14 mouse cellular contexts compared by ENCODE assay signal in the genomic region with DNA sequence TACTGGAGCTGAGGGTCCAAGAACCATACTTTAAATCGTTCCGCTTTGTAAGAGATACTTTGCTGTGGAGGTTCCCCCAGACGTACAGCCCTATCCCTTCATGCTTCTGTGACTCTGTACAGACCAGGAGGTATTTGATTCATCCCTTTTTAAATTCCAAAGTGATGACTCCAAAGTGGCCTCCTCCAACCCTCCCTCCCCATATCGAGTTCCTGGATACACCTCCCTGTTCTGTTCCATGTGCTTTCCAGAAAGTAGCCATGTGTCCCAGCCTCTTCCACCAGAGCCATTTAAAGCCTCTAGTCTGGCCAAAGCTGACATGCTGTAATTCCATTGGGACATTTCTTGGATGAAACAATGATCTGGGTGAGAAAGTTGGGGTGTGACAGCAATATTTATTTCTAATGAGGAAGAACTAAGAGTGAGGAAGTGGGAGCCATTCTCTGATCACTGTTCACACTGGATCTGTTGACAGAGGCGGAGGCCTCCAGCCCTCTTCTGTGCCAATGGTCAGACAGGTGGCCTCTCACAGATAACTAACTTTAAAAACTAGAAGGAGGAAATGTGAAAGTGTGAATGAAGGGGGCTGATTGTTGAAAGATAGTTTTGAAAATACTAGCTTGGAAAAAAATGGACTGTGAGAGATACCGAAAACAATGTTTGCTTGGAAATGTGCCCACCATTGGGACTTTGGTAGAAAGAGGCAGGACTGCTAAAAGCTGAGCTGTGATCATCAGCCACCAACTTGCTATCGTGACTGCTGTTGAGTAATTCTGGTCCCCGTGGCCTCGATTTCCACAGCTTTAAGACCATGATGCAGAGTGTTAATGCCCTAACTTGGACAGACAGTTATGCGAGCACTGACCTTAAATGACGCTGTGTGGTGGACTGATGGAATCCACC.
DNase-seq lines count a peak whose midpoint lies in the region; ATAC-seq and TF ChIP-seq lines count a peak whose summit lies in the region.
"Had no signal": no experiment of that assay in that cellular context is flagged by ENCODE, and none has a peak within 500 bp of the region (broad histone marks: within the 10 kb centered on the region; RNA-seq: fewer than 3 reads in every experiment).

No protein-coding gene starts in this region.

- no peak for TF ChIP-seq POLR2A in limb, embryonic 14.5 days (IDR thresholded peaks at IDR 0.05; ENCODE audit: borderline replicate concordance, extremely low read depth, insufficient read depth, insufficient read length)

- H3K27me3 ChIP-seq in kidney, embryonic 16.5 days (ENCODE audit: insufficient read depth, low read length): no peaks in the 10 kb centered on the region
- no peaks in the 10 kb centered on the region for H3K27me3 ChIP-seq in C2C12 (ENCODE audit: control insufficient read depth, insufficient read depth, insufficient read length)
- no peaks in the 10 kb centered on the region for H3K27me3 ChIP-seq in limb, embryonic 14.5 days (ENCODE audit: control insufficient read depth, insufficient read depth, low read length)
- H3K27me3 ChIP-seq: liver, embryonic 13.5 days; neural tube, embryonic 15.5 days had no signal

- no peak for TF ChIP-seq CTCF in C2C12 (IDR thresholded peaks at IDR 0.05; ENCODE audit: control insufficient read depth, insufficient read depth, insufficient read length)

- H3K4me1 ChIP-seq in kidney, embryonic 16.5 days (ENCODE audit: insufficient read depth, low read length): 0 out of 2 replicates have a peak, but pooled peaks cover 5% of the 10 kb centered on the region
- peaks cover 8% of the 10 kb centered on the region; the same call in 1 of the 2 replicates for H3K4me1 ChIP-seq in limb, embryonic 14.5 days (ENCODE audit: control insufficient read depth, insufficient read depth, low read length)
- H3K4me1 ChIP-seq: neural tube, embryonic 15.5 days had no signal

- H3K79me2 ChIP-seq in C2C12 (ENCODE audit: control insufficient read depth, insufficient read depth): no peaks in the 10 kb centered on the region

- no peak overlapping the region for H3K27ac ChIP-seq in kidney, embryonic 16.5 days (ENCODE audit: low read length)
- H3K27ac ChIP-seq in limb, embryonic 14.5 days (replicated peaks; ENCODE audit: low read depth, low read length): no peak overlapping the region
- H3K27ac ChIP-seq: hindbrain, embryonic 14.5 days; liver, embryonic 13.5 days; neural tube, embryonic 15.5 days had no signal

- intact Hi-C loops in left cerebral cortex, postnatal 4 days (cut with DNase I): no loop called here

- DNase-seq in gastrocnemius, adult 18-20 months (ENCODE audit: low spot score): peak; percentile 15
- DNase-seq in gastrocnemius, postnatal 25 days: no peak
- DNase-seq in kidney, adult 11 months: no peak
- peak; percentile 28 for DNase-seq in limb, embryonic 14.5 days (ENCODE audit: low spot score)
- DNase-seq in left cerebral cortex, postnatal 4 days: no peak
- DNase-seq: cerebellum, postnatal 14 days; kidney, adult 18-20 months; liver, embryonic 13.5 days; retina, postnatal 1 day; thymus, postnatal 36 days had no signal

- H3K36me3 ChIP-seq in kidney, embryonic 16.5 days (ENCODE audit: insufficient read depth, low read length): no peaks in the 10 kb centered on the region
- H3K36me3 ChIP-seq in C2C12 (ENCODE audit: control insufficient read depth, insufficient read depth): no peaks in the 10 kb centered on the region
- no peaks in the 10 kb centered on the region for H3K36me3 ChIP-seq in limb, embryonic 14.5 days (ENCODE audit: control insufficient read depth, insufficient read depth, low read length)
- H3K36me3 ChIP-seq: liver, embryonic 13.5 days; neural tube, embryonic 15.5 days had no signal

- no peak overlapping the region for H3K4me2 ChIP-seq in kidney, embryonic 16.5 days (replicated peaks; ENCODE audit: low read depth, low read length)
- H3K4me2 ChIP-seq in limb, embryonic 14.5 days (replicated peaks; ENCODE audit: low read depth, low read length, severe bottlenecking): no peak overlapping the region
- H3K4me2 ChIP-seq: hindbrain, embryonic 14.5 days; liver, embryonic 13.5 days; neural tube, embryonic 15.5 days had no signal

- H3K9me3 ChIP-seq in kidney, embryonic 16.5 days (ENCODE audit: low read length): no peaks in the 10 kb centered on the region
- no peaks in the 10 kb centered on the region for H3K9me3 ChIP-seq in limb, embryonic 14.5 days (ENCODE audit: control insufficient read depth, low read length)
- H3K9me3 ChIP-seq: liver, embryonic 13.5 days; neural tube, embryonic 15.5 days had no signal

- no peak overlapping the region for H3K9ac ChIP-seq in kidney, embryonic 16.5 days (replicated peaks; ENCODE audit: low read length)
- H3K9ac ChIP-seq in limb, embryonic 14.5 days (ENCODE audit: low read depth, low read length, severe bottlenecking): no peak overlapping the region
- H3K9ac ChIP-seq: hindbrain, embryonic 14.5 days; liver, embryonic 13.5 days; neural tube, embryonic 15.5 days had no signal

- H3K4me3 ChIP-seq in kidney, embryonic 16.5 days (ENCODE audit: low read length): no peak overlapping the region
- H3K4me3 ChIP-seq in C2C12 (ENCODE audit: insufficient read depth, poor library complexity, severe bottlenecking): no peak overlapping the region
- H3K4me3 ChIP-seq in limb, embryonic 14.5 days (replicated peaks; ENCODE audit: low read length): no peak overlapping the region
- H3K4me3 ChIP-seq: liver, embryonic 13.5 days; neural tube, embryonic 15.5 days had no signal

- no peaks in the 10 kb centered on the region for H3K79me3 ChIP-seq in C2C12 (ENCODE audit: low read depth)

- H3ac ChIP-seq in C2C12 (ENCODE audit: control insufficient read depth, insufficient read length, low read depth): no peak overlapping the region

- peak; percentile 78 for ATAC-seq in kidney, embryonic 16.5 days (ENCODE audit: low FRiP score, low TSS enrichment)
- peak; percentile 74; the same call in 1 of the 2 replicates for ATAC-seq in limb, embryonic 14.5 days (ENCODE audit: low FRiP score, low read depth)

- 72% methylated on average over 11 of the region's 11 CpGs for WGBS in kidney, embryonic 16.5 days
- WGBS in limb, embryonic 14.5 days: 76% methylated on average over 11 of the region's 11 CpGs

TF ChIP-seq in C2C12, 6 proteins besides CTCF, POLR2A, EP300 and RAD21:
- TF ChIP-seq MYOD1 (IDR thresholded peaks at IDR 0.05; ENCODE audit: control insufficient read depth, insufficient read length, low read depth) (no peak), CEBPB (IDR thresholded peaks at IDR 0.05; ENCODE audit: low read depth) (no peak), FOSL1 (IDR thresholded peaks at IDR 0.05; ENCODE audit: insufficient read depth, low read length, poor library complexity, severe bottlenecking) (no peak), MYOG (IDR thresholded peaks at IDR 0.05; ENCODE audit: control insufficient read depth, extremely low read depth, insufficient read length) (no peak), MAX (IDR thresholded peaks at IDR 0.05) (peak; percentile 78), USF1 (IDR thresholded peaks at IDR 0.05; ENCODE audit: low read depth) (no peak)

Comparison
In these comparisons a context has a peak if more than half of its experiments do, and no peak if none do; other contexts are left out.
1. DNase-seq: peak in gastrocnemius, adult 18-20 months (single experiment) and limb, embryonic 14.5 days (single experiment); none in gastrocnemius, postnatal 25 days (single experiment), kidney, adult 11 months (single experiment) and left cerebral cortex, postnatal 4 days (single experiment).